Mouse (Mus musculus) adrenal gland (tissue): ENCODE results near the gene Slc35e2.
"Not testable (repeated sequence)": the region's sequence is repeated elsewhere in the genome, so short reads cannot be mapped to it uniquely, and the experiment has no call there.

Experiments
- intact Hi-C: fragments of 180-260 bp; cut with DNase I; formaldehyde crosslinking; loops from one replicate; pipeline ENCODE4 v1.15.1; 2025

Gene Slc35e2

GRCm38 (mm10) chr4:155618321-155618720, 17.1 kb downstream of the Slc35e2 start:
- intact Hi-C loops, result no loop called here

- intact Hi-C loops, result no loop called here
Measured at GRCm38 (mm10) chr4:155624338-155625291, 23.4 kb downstream of the Slc35e2 start, which contains the start of gene Cdk11b. TSS of gene Cdk11b (plus strand) at chr4:155624854.

GRCm38 (mm10) chr4:155630267-155630666, 29.1 kb downstream of the Slc35e2 start:
- intact Hi-C loops, result no loop called here

- intact Hi-C loops, result no loop called here
Measured at GRCm38 (mm10) chr4:155635766-155636499, 34.7 kb downstream of the Slc35e2 start.

- intact Hi-C loops, result no loop called here
Measured at GRCm38 (mm10) chr4:155643531-155643930, 42.3 kb downstream of the Slc35e2 start.

GRCm38 (mm10) chr4:155645308-155645707, 44.1 kb downstream of the Slc35e2 start, which contains the start of gene Gm10563:
TSS of gene Gm10563 (minus strand) at chr4:155645408.
- intact Hi-C loops, result not testable (repeated sequence)

- intact Hi-C loops, result no loop called here
Measured at GRCm38 (mm10) chr4:155645721-155646120, 44.5 kb downstream of the Slc35e2 start.

GRCm38 (mm10) chr4:155649355-155649754, 48.1 kb downstream of the Slc35e2 start:
- intact Hi-C loops, result no loop called here

GRCm38 (mm10) chr4:155651553-155652269, 50.5 kb downstream of the Slc35e2 start:
- intact Hi-C loops, result no loop called here

- intact Hi-C loops, result no loop called here
Measured at GRCm38 (mm10) chr4:155652283-155653085, 51.3 kb downstream of the Slc35e2 start.

- intact Hi-C loops, result no loop called here
Measured at GRCm38 (mm10) chr4:155653086-155653450, 51.9 kb downstream of the Slc35e2 start, which contains the start of gene Mmp23. TSS of gene Mmp23 (minus strand) at chr4:155653384.

- intact Hi-C loops, result no loop called here
Measured at GRCm38 (mm10) chr4:155653451-155654182, 52.4 kb downstream of the Slc35e2 start.

- intact Hi-C loops, result no loop called here
Measured at GRCm38 (mm10) chr4:155654183-155654455, 52.9 kb downstream of the Slc35e2 start.

GRCm38 (mm10) chr4:155654456-155655298, 53.5 kb downstream of the Slc35e2 start:
- intact Hi-C loops, result no loop called here

GRCm38 (mm10) chr4:155656214-155656751, 55.1 kb downstream of the Slc35e2 start:
- intact Hi-C loops, result no loop called here

GRCm38 (mm10) chr4:155658961-155659360, 57.7 kb downstream of the Slc35e2 start:
- intact Hi-C loops, result no loop called here

- intact Hi-C loops, result no loop called here
Measured at GRCm38 (mm10) chr4:155660641-155661040, 59.4 kb downstream of the Slc35e2 start.

GRCm38 (mm10) chr4:155666903-155667302, 65.7 kb downstream of the Slc35e2 start:
- intact Hi-C loops, result no loop called here
